Mouse (Mus musculus) small intestine, adult 2 months (tissue): Measurements from ENCODE around the gene Zfp775.

Experiments used
- CTCF ChIP-seq: fragments of 200-500 bp; IDR thresholded peaks from 2 replicates; pipeline ENCODE4 v1.5.1; 2012; ENCODE audit warnings: low read depth, mild to moderate bottlenecking, control low read depth, inconsistent platforms, low read length, moderate library complexity, mixed read lengths; ENCODE audit not compliant: insufficient replicate concordance, insufficient read length; ENCODE audit errors: extremely low read depth
- POLR2A ChIP-seq: fragments of 200-500 bp; IDR thresholded peaks from 2 replicates; pipeline ENCODE4 v1.6.1; 2012; ENCODE audit warnings: low read depth, mild to moderate bottlenecking, control low read depth, inconsistent platforms, low read length, moderate library complexity

DNA sequence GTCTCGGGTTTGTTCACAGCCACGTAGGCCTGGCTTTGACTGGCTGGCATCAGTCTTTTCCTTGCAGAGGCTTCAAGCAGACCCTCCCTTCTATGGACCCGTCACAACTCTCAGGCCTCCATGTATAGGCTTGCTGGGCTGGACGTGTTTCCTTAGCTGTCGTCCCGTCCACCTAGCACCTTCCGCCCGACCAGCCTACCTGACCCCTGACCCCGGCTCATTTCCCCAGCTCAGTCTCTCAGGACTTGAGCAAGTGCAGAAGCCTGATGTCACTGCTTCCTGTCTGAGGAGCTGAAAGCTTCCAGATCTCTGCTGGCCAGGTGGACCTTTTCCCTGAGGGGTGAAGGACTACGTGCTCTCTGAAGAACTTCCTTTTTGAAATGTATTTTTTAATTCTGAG, 28.6 kb upstream of the Zfp775 start:
- TF ChIP-seq CTCF (no peak), POLR2A (no peak)
